Mouse (Mus musculus): Measurements from ENCODE around the gene Cabin1. TPM values are rescaled to one million over a fixed set of nuclear protein-coding genes. Genes with fewer than 3 reads are reported as not detected.

The Cabin1 gene
- polyA plus RNA-seq, 1 experiment from 2014 or later: 13.9 TPM

- H3K9ac ChIP-seq (ENCODE audit: low read length): no peak overlapping the region
- H3K4me1 ChIP-seq (replicated peaks; ENCODE audit: control insufficient read depth, insufficient read depth): peaks cover 3% of the 10 kb centered on the region; the same call in 1 of the 2 replicates
- H3K27me3 ChIP-seq (ENCODE audit: control insufficient read depth, insufficient read depth, low read length): no peaks in the 10 kb centered on the region
- no peak overlapping the region for H3K4me3 ChIP-seq (ENCODE audit: low read depth, low read length)
- WGBS: 52% methylated on average over 9 of the region's 9 CpGs
- ATAC-seq (ENCODE audit: low FRiP score, low TSS enrichment) (no peak), DNase-seq (ENCODE audit: low spot score) (peak; percentile 34)
- peaks cover 4% of the 10 kb centered on the region; the same call in 1 of the 2 replicates for H3K36me3 ChIP-seq (ENCODE audit: control insufficient read depth, insufficient read depth, low read length)
- H3K9me3 ChIP-seq (ENCODE audit: control insufficient read depth, low read length): no peaks in the 10 kb centered on the region
- no peak overlapping the region for H3K27ac ChIP-seq (replicated peaks)
- no peak overlapping the region for H3K4me2 ChIP-seq (replicated peaks; ENCODE audit: low read depth)
- no peak for TF ChIP-seq EP300 (optimal IDR thresholded peaks at IDR 0.05)
- peak; percentile 74 for TF ChIP-seq CTCF (IDR thresholded peaks at IDR 0.05; ENCODE audit: low read depth)
Observed at GRCm38 (mm10) chr10:75708633-75708992, 55.5 kb downstream of the Cabin1 start.

GRCm38 (mm10) chr10:75707901-75708632 lies 56.1 kb downstream of the Cabin1 start:
- Histone ChIP-seq H3K9me3 (ENCODE audit: control insufficient read depth, low read length) (no peaks in the 10 kb centered on the region), H3K4me3 (ENCODE audit: low read depth, low read length) (no peak overlapping the region), H3K9ac (ENCODE audit: low read length) (no peak overlapping the region), H3K36me3 (ENCODE audit: control insufficient read depth, insufficient read depth, low read length) (peaks cover 4% of the 10 kb centered on the region; the same call in 1 of the 2 replicates), H3K4me1 (replicated peaks; ENCODE audit: control insufficient read depth, insufficient read depth) (peaks cover 3% of the 10 kb centered on the region; the same call in 1 of the 2 replicates), H3K4me2 (replicated peaks; ENCODE audit: low read depth) (no peak overlapping the region), H3K27me3 (ENCODE audit: control insufficient read depth, insufficient read depth, low read length) (no peaks in the 10 kb centered on the region), H3K27ac (replicated peaks) (no peak overlapping the region)
- WGBS: 85% methylated on average over 3 of the region's 3 CpGs
- DNase-seq (ENCODE audit: low spot score) (no peak), ATAC-seq (ENCODE audit: low FRiP score, low TSS enrichment) (no peak)
- TF ChIP-seq EP300 (optimal IDR thresholded peaks at IDR 0.05) (no peak), CTCF (IDR thresholded peaks at IDR 0.05; ENCODE audit: low read depth) (no peak)

DNA sequence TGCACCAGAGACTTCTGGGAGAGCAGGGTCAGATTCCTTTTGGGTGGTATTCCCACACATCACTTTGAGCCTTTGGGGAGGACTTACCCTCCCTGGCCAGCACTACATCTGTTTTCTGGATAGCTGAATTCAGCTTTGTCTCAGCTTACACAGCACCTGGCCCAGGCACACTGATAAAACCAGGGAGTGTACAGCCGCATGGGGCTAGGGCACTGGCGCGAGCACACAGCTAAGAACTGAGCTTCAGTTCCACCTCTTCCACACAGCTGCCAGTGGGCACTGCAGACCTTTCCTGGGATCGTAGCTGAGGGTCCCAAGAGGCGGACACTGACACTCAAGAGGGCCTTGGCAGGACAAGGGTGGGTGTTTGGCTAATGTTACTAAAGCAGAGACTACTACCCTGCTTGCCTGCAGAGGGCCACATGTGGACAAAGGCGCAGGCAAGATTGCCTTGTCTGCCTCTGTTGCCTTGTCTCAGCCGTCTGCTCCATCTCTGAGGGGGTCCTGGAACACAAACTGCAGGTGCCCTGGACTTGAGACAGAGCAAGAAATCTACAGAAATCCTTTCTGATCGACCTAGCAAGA lies 57.4 kb downstream of the Cabin1 start:
- H3K4me2 ChIP-seq (replicated peaks; ENCODE audit: low read depth): no peak overlapping the region
- WGBS: 79% methylated on average over 8 of the region's 8 CpGs

DNA sequence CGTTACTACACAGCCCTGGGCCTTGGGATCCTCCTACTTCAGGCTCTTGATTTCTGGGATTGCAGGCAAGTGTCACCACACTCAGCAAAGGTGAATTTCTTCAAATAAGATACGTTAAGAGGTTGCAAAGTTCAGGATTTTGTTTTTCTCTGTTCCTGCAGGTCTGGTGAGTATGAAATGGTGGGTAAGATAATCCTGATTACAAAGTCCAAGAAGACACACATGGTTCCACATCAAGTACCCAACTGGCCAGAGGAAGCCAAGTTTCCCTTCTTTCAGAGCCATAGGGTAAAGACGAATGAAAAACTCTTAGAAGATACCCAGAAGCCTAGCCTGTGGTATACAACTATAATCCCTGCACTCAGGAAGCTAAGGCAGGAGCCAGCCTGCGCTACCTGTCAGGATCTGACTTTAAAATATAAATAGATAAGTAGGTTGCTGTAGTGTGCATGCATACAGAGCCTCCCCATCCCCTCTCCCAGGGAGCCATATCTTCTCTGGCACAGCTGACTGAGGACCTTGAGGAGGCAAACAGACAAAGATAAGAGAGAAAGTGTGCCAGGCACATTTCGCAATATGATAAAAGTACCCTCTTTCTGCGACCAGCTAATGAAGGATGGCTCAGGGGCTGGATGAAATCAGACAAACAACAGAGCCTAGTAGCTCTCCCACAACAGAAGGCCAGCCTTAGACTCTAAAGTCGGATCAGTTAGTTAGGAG lies 58.3 kb downstream of the Cabin1 start:
- peaks cover 4% of the 10 kb centered on the region; the same call in 1 of the 2 replicates for H3K36me3 ChIP-seq (ENCODE audit: control insufficient read depth, insufficient read depth, low read length)
- H3K4me1 ChIP-seq (replicated peaks; ENCODE audit: control insufficient read depth, insufficient read depth): peaks cover 3% of the 10 kb centered on the region; the same call in 1 of the 2 replicates
- WGBS: 77% methylated on average over 7 of the region's 7 CpGs
- H3K4me2 ChIP-seq (replicated peaks; ENCODE audit: low read depth): no peak overlapping the region
- ATAC-seq (ENCODE audit: low FRiP score, low TSS enrichment) (no peak), DNase-seq (ENCODE audit: low spot score) (no peak)
- H3K27ac ChIP-seq (replicated peaks): no peak overlapping the region
- H3K27me3 ChIP-seq (ENCODE audit: control insufficient read depth, insufficient read depth, low read length): no peaks in the 10 kb centered on the region
- TF ChIP-seq EP300 (optimal IDR thresholded peaks at IDR 0.05): no peak
- TF ChIP-seq CTCF (IDR thresholded peaks at IDR 0.05; ENCODE audit: low read depth): no peak
- no peak overlapping the region for H3K9ac ChIP-seq (ENCODE audit: low read length)
- H3K9me3 ChIP-seq (ENCODE audit: control insufficient read depth, low read length): no peaks in the 10 kb centered on the region
- H3K4me3 ChIP-seq (ENCODE audit: low read depth, low read length): no peak overlapping the region

More for the DNA sequence above, 57.4 kb downstream of the Cabin1 start:
- DNase-seq (ENCODE audit: low spot score) (no peak), ATAC-seq (ENCODE audit: low FRiP score, low TSS enrichment) (no peak)
- Histone ChIP-seq H3K27ac (replicated peaks) (no peak overlapping the region), H3K4me3 (ENCODE audit: low read depth, low read length) (no peak overlapping the region), H3K27me3 (ENCODE audit: control insufficient read depth, insufficient read depth, low read length) (no peaks in the 10 kb centered on the region), H3K36me3 (ENCODE audit: control insufficient read depth, insufficient read depth, low read length) (peaks cover 4% of the 10 kb centered on the region; the same call in 1 of the 2 replicates), H3K9ac (ENCODE audit: low read length) (no peak overlapping the region), H3K4me1 (replicated peaks; ENCODE audit: control insufficient read depth, insufficient read depth) (peaks cover 3% of the 10 kb centered on the region; the same call in 1 of the 2 replicates), H3K9me3 (ENCODE audit: control insufficient read depth, low read length) (no peaks in the 10 kb centered on the region)
- no peak for TF ChIP-seq CTCF (IDR thresholded peaks at IDR 0.05; ENCODE audit: low read depth)
- TF ChIP-seq EP300 (optimal IDR thresholded peaks at IDR 0.05): no peak

GRCm38 (mm10) chr10:75704212-75705185 lies 59.6 kb downstream of the Cabin1 start:
- H3K9me3 ChIP-seq (ENCODE audit: control insufficient read depth, low read length): no peaks in the 10 kb centered on the region
- H3K36me3 ChIP-seq (ENCODE audit: control insufficient read depth, insufficient read depth, low read length): peaks cover 4% of the 10 kb centered on the region; the same call in 1 of the 2 replicates
- 0 out of 2 replicates have a peak overlapping the region, but pooled peaks have one; percentile 14 for H3K4me2 ChIP-seq (replicated peaks; ENCODE audit: low read depth)
- no peaks in the 10 kb centered on the region for H3K27me3 ChIP-seq (ENCODE audit: control insufficient read depth, insufficient read depth, low read length)
- H3K9ac ChIP-seq (ENCODE audit: low read length): 0 out of 2 replicates have a peak overlapping the region, but pooled peaks have one; percentile 18
- ATAC-seq (ENCODE audit: low FRiP score, low TSS enrichment): peak; percentile 80
- TF ChIP-seq CTCF (IDR thresholded peaks at IDR 0.05; ENCODE audit: low read depth) (peak; percentile 43), EP300 (optimal IDR thresholded peaks at IDR 0.05) (no peak)
- WGBS: 53% methylated on average over 15 of the region's 15 CpGs
- peaks cover 3% of the 10 kb centered on the region; the same call in 1 of the 2 replicates for H3K4me1 ChIP-seq (replicated peaks; ENCODE audit: control insufficient read depth, insufficient read depth)
- H3K27ac ChIP-seq (replicated peaks): peak overlapping the region; percentile 81
- H3K4me3 ChIP-seq (ENCODE audit: low read depth, low read length): no peak overlapping the region
- DNase-seq (ENCODE audit: low spot score): peak; percentile 65

All from stomach, postnatal 0 days (tissue).